Mouse (Mus musculus): Measurements from ENCODE around the gene Serpinb6e. TPM values are rescaled to one million over a fixed set of nuclear protein-coding genes. Genes with fewer than 3 reads are reported as not detected.

Gene Serpinb6e
- not detected in 2 replicates for polyA plus RNA-seq (2014; fragmentation: Nextera tagmentation; extraction: Ambion mirVana)

DNA sequence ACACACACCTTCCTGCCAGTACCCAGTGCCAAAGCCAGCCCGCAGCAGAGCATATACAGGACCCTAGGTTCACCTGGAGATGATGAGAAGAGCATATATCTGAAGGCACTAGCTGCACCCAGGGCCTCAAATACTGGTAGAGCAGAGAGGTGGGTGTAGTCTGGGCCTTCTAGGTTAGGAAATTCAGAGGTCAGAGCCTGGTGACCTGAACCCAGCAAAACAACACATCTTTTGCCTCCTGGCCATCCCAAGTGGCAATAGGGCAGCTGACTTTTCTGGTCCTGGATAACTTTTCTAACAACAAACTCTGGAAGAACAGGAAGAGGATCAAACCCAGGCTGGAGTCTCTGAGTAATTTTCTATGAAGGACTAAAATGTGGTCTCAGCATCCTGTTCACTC, at the start of gene Serpinb6e:
Gene Serpinb6e, minus strand, starts transcription at position 101 of the 400 bp plus-strand sequence.
- ATAC-seq (ENCODE audit: low FRiP score), result no peak
- H3K27me3 ChIP-seq (ENCODE audit: control insufficient read depth, insufficient read depth, low read length), result no peaks in the 10 kb centered on the region

GRCm38 (mm10) chr13:33830751-33831150, 12.5 kb downstream of the Serpinb6e start:
- 95% methylated on average over 2 of the region's 2 CpGs for WGBS
- H3K27me3 ChIP-seq (ENCODE audit: control insufficient read depth, insufficient read depth, low read length), result no peaks in the 10 kb centered on the region
- no peak overlapping the region for H3K4me3 ChIP-seq (ENCODE audit: low read depth, low read length)
- DNase-seq (ENCODE audit: low spot score) (no peak), ATAC-seq (ENCODE audit: low FRiP score) (no peak)
- H3K27ac ChIP-seq (ENCODE audit: low read depth, low read length), result no peak overlapping the region
- no peak overlapping the region for H3K9ac ChIP-seq (ENCODE audit: low read depth, low read length)
- no peak overlapping the region for H3K4me2 ChIP-seq (replicated peaks; ENCODE audit: low read depth, low read length)
- H3K9me3 ChIP-seq (ENCODE audit: control insufficient read depth, low read length), result 0 out of 2 replicates have a peak, but pooled peaks cover 2% of the 10 kb centered on the region
- H3K4me1 ChIP-seq (replicated peaks; ENCODE audit: control insufficient read depth, insufficient read depth, low read length), result no peaks in the 10 kb centered on the region
- no peaks in the 10 kb centered on the region for H3K36me3 ChIP-seq (ENCODE audit: control insufficient read depth, insufficient read depth, low read length)

More for the DNA sequence above, at the start of gene Serpinb6e:
- H3K4me2 ChIP-seq (replicated peaks; ENCODE audit: low read depth, low read length), result no peak within 1 kb of the TSS
- no peak for DNase-seq (ENCODE audit: low spot score)
- H3K4me3 ChIP-seq (ENCODE audit: low read depth, low read length), result no peak within 1 kb of the TSS
- no peaks in the 10 kb centered on the region for H3K36me3 ChIP-seq (ENCODE audit: control insufficient read depth, insufficient read depth, low read length)
- no peak within 1 kb of the TSS for H3K27ac ChIP-seq (ENCODE audit: low read depth, low read length)
- 73% methylated on average over 1 of the region's 1 CpGs for WGBS
- H3K9me3 ChIP-seq (ENCODE audit: control insufficient read depth, low read length), result no peaks in the 10 kb centered on the region
- no peak within 1 kb of the TSS for H3K9ac ChIP-seq (ENCODE audit: low read depth, low read length)
- H3K4me1 ChIP-seq (replicated peaks; ENCODE audit: control insufficient read depth, insufficient read depth, low read length), result no peaks in the 10 kb centered on the region

GRCm38 (mm10) chr13:33823421-33823820, 19.8 kb downstream of the Serpinb6e start:
- no peak overlapping the region for H3K27ac ChIP-seq (ENCODE audit: low read depth, low read length)
- no peaks in the 10 kb centered on the region for H3K27me3 ChIP-seq (ENCODE audit: control insufficient read depth, insufficient read depth, low read length)
- H3K4me2 ChIP-seq (replicated peaks; ENCODE audit: low read depth, low read length), result no peak overlapping the region
- no peak overlapping the region for H3K9ac ChIP-seq (ENCODE audit: low read depth, low read length)
- H3K36me3 ChIP-seq (ENCODE audit: control insufficient read depth, insufficient read depth, low read length), result no peaks in the 10 kb centered on the region
- no peak overlapping the region for H3K4me3 ChIP-seq (ENCODE audit: low read depth, low read length)
- no peak for DNase-seq (ENCODE audit: low spot score)
- ATAC-seq (ENCODE audit: low FRiP score), result no peak
- no peaks in the 10 kb centered on the region for H3K4me1 ChIP-seq (replicated peaks; ENCODE audit: control insufficient read depth, insufficient read depth, low read length)
- H3K9me3 ChIP-seq (ENCODE audit: control insufficient read depth, low read length), result 0 out of 2 replicates have a peak, but pooled peaks cover 2% of the 10 kb centered on the region

GRCm38 (mm10) chr13:33821490-33822143, 21.6 kb downstream of the Serpinb6e start:
- no peak for DNase-seq (ENCODE audit: low spot score)
- Histone ChIP-seq H3K27me3 (ENCODE audit: control insufficient read depth, insufficient read depth, low read length) (no peaks in the 10 kb centered on the region), H3K9ac (ENCODE audit: low read depth, low read length) (no peak overlapping the region), H3K4me1 (replicated peaks; ENCODE audit: control insufficient read depth, insufficient read depth, low read length) (no peaks in the 10 kb centered on the region), H3K36me3 (ENCODE audit: control insufficient read depth, insufficient read depth, low read length) (no peaks in the 10 kb centered on the region), H3K9me3 (ENCODE audit: control insufficient read depth, low read length) (no peaks in the 10 kb centered on the region), H3K4me2 (replicated peaks; ENCODE audit: low read depth, low read length) (no peak overlapping the region), H3K4me3 (ENCODE audit: low read depth, low read length) (no peak overlapping the region), H3K27ac (ENCODE audit: low read depth, low read length) (no peak overlapping the region)
- 85% methylated on average over 5 of the region's 5 CpGs for WGBS
- ATAC-seq (ENCODE audit: low FRiP score), result no peak

Other genes starting within 250 kb of the Serpinb6e start
- gene Serpinb6d, start 182.0 kb downstream of the Serpinb6e start, polyA plus RNA-seq (2014; fragmentation: Nextera tagmentation; extraction: Ambion mirVana), result not detected in 2 replicates
- gene Serpinb6c, start 62.3 kb upstream of the Serpinb6e start, polyA plus RNA-seq (2014; fragmentation: Nextera tagmentation; extraction: Ambion mirVana), result 0.25 TPM in 1 of 2 replicates, not detected in the other
- gene Nqo2, start 121.3 kb upstream of the Serpinb6e start, polyA plus RNA-seq (2014; fragmentation: Nextera tagmentation; extraction: Ambion mirVana), result 21.6 and 23.4 TPM in 2 replicates
- 8.9 and 10.1 TPM in 2 replicates for gene Ripk1, start 159.0 kb upstream of the Serpinb6e start, polyA plus RNA-seq (2014; fragmentation: Nextera tagmentation; extraction: Ambion mirVana)
- gene Serpinb6a, start 159.4 kb upstream of the Serpinb6e start, polyA plus RNA-seq (2014; fragmentation: Nextera tagmentation; extraction: Ambion mirVana), result 36.1 and 38.7 TPM in 2 replicates
- gene Bphl, start 194.2 kb upstream of the Serpinb6e start, polyA plus RNA-seq (2014; fragmentation: Nextera tagmentation; extraction: Ambion mirVana), result 30.3 and 31.1 TPM in 2 replicates
- gene Tubb2a, start 234.6 kb upstream of the Serpinb6e start, polyA plus RNA-seq (2014; fragmentation: Nextera tagmentation; extraction: Ambion mirVana), result 422 and 447 TPM in 2 replicates

All from hindbrain, embryonic 11.5 days (tissue).